Mouse (Mus musculus): Measurements from ENCODE around the gene Msi2.

- no peak for TF ChIP-seq CTCF (IDR thresholded peaks at IDR 0.05; ENCODE audit: insufficient read depth, low read depth, low read length)
- no peak for TF ChIP-seq POLR2A (IDR thresholded peaks at IDR 0.05; ENCODE audit: insufficient read depth, low read depth, low read length)
Observed at GRCm38 (mm10) chr11:88701020-88701419, 17.3 kb downstream of the Msi2 start.

Measured in olfactory bulb, adult 2 months (tissue).